Mouse (Mus musculus): ENCODE measurements around the gene Abca3. TPM values are rescaled to one million over a fixed set of nuclear protein-coding genes. Genes with fewer than 3 reads are reported as not detected.
A peak's percentile ranks its signal among the peaks of the same experiment; 100 is the strongest.

Gene Abca3
- polyA plus RNA-seq, 1 experiment from 2014 or later: 7.1 TPM

DNA sequence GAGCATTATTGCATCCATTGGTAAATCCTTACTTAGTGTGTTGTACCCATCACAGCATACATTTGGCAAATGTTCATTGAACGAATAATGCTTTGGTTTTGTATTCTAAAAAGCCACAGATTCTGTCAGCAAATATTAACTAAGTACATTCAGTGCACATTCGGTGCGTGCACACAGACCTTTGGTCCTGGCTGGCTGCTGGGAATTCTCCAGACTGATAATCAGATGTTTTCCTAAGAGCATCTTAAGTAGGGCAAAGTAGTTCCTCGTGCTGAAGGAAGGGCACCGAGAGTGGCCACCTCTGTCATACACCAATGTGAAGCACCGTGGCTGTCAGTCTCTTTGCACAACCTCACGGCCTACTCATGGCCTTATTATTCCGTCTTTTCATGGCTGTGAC, 7.3 kb downstream of the Abca3 start:
- Histone ChIP-seq H3K27me3 (replicated peaks; ENCODE audit: low read depth, poor library complexity, severe bottlenecking) (no peaks in the 10 kb centered on the region), H3K4me3 (no peak overlapping the region), H3K9me3 (no peaks in the 10 kb centered on the region), H3K4me1 (no peaks in the 10 kb centered on the region), H3K27ac (replicated peaks) (no peak overlapping the region), H3K36me3 (replicated peaks) (no peaks in the 10 kb centered on the region)
- 91% methylated on average over 8 of the region's 8 CpGs for WGBS
- no peak for DNase-seq (ENCODE audit: low spot score)

DNA sequence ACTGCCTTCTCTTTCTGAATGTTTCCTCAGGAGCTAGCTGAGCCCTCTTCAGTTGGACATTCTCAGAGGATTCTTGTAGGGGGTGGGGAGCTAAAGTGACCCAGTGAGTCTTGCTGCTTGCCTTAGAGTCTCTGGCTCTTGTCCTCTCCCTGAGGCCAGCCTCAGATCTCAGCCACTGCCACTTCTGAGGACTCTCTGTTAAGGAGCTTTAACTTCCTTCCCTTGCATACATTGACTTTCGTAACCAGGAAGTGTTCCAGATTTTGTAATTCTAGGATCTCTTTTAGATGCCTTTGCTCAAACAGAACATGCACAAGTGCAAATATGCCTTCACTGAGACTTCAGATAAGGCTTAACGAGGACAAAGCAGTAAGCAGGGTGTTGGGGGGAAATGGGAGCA, 8.2 kb downstream of the Abca3 start:
- H3K4me3 ChIP-seq: no peak overlapping the region
- H3K27me3 ChIP-seq (replicated peaks; ENCODE audit: low read depth, poor library complexity, severe bottlenecking): no peaks in the 10 kb centered on the region
- no peaks in the 10 kb centered on the region for H3K9me3 ChIP-seq
- WGBS: 72% methylated on average over 2 of the region's 2 CpGs
- no peak overlapping the region for H3K27ac ChIP-seq (replicated peaks)
- H3K4me1 ChIP-seq: no peaks in the 10 kb centered on the region
- DNase-seq (ENCODE audit: low spot score): no peak
- H3K36me3 ChIP-seq (replicated peaks): no peaks in the 10 kb centered on the region

DNA sequence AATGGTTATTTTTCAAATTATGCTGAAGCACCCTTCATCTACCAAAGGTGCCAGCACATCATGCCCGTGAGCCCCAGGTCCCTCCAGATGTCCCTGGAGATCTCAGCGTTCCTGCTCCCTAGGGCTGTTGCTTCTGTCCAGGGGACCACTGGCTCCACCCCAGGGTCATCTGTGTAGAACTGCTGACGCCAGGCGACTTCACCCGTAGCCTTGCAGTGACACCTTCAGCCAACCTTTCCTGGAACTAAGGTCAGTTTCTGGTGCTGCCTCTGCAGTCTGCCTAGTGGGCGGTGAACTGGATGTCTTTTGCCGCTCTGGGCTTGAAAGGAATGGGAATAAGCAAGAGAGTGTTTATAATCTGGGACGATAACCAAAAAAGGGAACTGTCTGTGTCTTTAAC, 9.1 kb downstream of the Abca3 start:
- no peaks in the 10 kb centered on the region for H3K27me3 ChIP-seq (replicated peaks; ENCODE audit: low read depth, poor library complexity, severe bottlenecking)
- H3K4me1 ChIP-seq: no peaks in the 10 kb centered on the region
- no peak for DNase-seq (ENCODE audit: low spot score)
- 82% methylated on average over 8 of the region's 8 CpGs for whole genome bisulfite sequencing
- no peaks in the 10 kb centered on the region for H3K36me3 ChIP-seq (replicated peaks)
- no peaks in the 10 kb centered on the region for H3K9me3 ChIP-seq
- no peak overlapping the region for H3K27ac ChIP-seq (replicated peaks)
- no peak overlapping the region for H3K4me3 ChIP-seq

DNA sequence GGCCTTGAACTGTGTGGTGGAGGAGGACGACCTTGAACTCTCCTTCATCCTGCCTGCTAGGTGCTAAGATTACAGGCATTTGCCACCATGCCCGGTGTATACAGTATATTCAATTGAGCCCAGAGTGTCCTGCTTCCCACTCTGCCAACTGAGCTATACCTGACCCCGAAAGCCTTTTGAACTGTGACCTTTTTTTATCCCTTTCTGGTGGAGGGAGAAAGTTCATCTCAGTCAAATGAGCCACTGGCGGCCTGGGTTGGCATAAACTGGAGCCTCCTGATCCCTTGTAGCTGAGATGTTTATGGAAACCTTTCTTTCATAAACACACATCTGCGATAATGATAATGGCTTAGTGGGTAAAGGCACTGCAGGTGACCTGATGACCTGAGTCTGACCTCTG, 9.5 kb downstream of the Abca3 start:
- DNase-seq (ENCODE audit: low spot score): no peak
- 87% methylated on average over 5 of the region's 5 CpGs for WGBS
- Histone ChIP-seq H3K4me1 (0 out of 2 replicates have a peak, but pooled peaks cover 3% of the 10 kb centered on the region), H3K36me3 (replicated peaks) (no peaks in the 10 kb centered on the region), H3K27me3 (replicated peaks; ENCODE audit: low read depth, poor library complexity, severe bottlenecking) (no peaks in the 10 kb centered on the region), H3K27ac (replicated peaks) (no peak overlapping the region), H3K9me3 (no peaks in the 10 kb centered on the region), H3K4me3 (no peak overlapping the region)

DNA sequence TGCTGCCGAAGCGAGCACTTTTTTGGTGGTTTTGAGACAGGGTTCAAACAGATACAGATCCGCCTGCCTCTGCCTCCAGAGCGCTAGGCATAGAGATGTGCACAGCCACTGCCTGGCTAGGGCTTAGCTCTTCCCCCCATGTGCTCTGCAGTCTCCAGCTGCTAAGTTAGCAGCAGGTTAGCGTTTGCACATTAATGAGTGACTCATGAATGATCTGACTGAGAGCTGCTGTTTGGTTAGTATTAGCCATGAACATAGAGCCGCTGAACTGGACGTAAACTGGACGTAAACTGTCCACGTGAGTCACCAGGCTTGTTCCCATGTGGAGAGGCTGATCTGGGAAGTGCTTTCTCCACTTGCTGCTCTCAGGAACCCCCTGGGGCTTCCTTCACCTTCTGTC, 10.8 kb downstream of the Abca3 start:
- no peak overlapping the region for H3K4me3 ChIP-seq
- H3K36me3 ChIP-seq (replicated peaks): peaks cover 8% of the 10 kb centered on the region; the same call in 1 of the 2 replicates
- DNase-seq (ENCODE audit: low spot score): no peak
- 79% methylated on average over 9 of the region's 9 CpGs for WGBS
- no peak overlapping the region for H3K27ac ChIP-seq (replicated peaks)
- H3K4me1 ChIP-seq: 0 out of 2 replicates have a peak, but pooled peaks cover 3% of the 10 kb centered on the region
- H3K27me3 ChIP-seq (replicated peaks; ENCODE audit: low read depth, poor library complexity, severe bottlenecking): no peaks in the 10 kb centered on the region
- no peaks in the 10 kb centered on the region for H3K9me3 ChIP-seq

DNA sequence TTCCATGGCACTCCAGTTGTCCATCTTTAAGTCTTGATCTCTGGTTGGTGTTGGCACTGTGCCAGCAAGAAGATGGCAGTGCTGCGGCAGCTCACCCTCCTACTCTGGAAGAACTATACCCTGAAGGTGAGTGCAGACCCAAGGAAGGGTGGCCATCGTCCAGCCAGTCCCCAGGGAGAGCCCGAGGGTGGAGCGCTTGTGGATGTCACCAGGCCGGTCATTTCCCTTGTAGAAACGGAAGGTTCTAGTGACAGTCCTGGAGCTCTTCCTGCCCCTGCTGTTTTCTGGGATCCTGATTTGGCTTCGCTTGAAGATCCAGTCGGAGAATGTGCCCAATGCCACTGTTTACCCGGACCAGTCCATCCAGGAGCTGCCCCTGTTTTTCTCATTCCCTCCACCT, 12.7 kb downstream of the Abca3 start:
- H3K27ac ChIP-seq (replicated peaks): no peak overlapping the region
- H3K36me3 ChIP-seq (replicated peaks): peaks cover 8% of the 10 kb centered on the region; the same call in 1 of the 2 replicates
- H3K4me1 ChIP-seq: 0 out of 2 replicates have a peak, but pooled peaks cover 3% of the 10 kb centered on the region
- 89% methylated on average over 9 of the region's 9 CpGs for WGBS
- DNase-seq (ENCODE audit: low spot score): no peak
- H3K27me3 ChIP-seq (replicated peaks; ENCODE audit: low read depth, poor library complexity, severe bottlenecking): no peaks in the 10 kb centered on the region
- no peak overlapping the region for H3K4me3 ChIP-seq
- no peaks in the 10 kb centered on the region for H3K9me3 ChIP-seq

DNA sequence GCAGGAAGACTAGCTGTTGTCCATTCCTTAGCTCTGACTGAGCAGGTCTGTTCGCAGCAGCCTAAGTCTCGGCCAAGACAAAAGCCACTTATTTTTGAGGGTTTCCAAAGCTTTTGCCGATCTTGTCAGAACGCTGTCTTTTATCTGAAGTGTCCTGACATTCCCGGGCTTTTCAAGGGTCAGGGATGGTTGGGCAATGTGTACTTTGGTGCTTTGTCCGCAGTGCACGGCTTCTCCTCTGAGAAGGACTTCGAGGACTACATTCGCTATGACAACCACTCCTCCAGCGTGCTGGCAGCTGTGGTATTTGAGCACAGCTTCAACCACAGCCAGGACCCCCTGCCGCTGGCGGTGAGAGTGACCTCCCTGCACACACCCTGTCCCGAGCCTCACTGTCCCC, 14.1 kb downstream of the Abca3 start:
- Histone ChIP-seq H3K4me1 (0 out of 2 replicates have a peak, but pooled peaks cover 3% of the 10 kb centered on the region), H3K27me3 (replicated peaks; ENCODE audit: low read depth, poor library complexity, severe bottlenecking) (no peaks in the 10 kb centered on the region), H3K27ac (replicated peaks) (no peak overlapping the region), H3K4me3 (no peak overlapping the region), H3K9me3 (no peaks in the 10 kb centered on the region), H3K36me3 (replicated peaks) (peaks cover 8% of the 10 kb centered on the region; the same call in 1 of the 2 replicates)
- WGBS: 56% methylated on average over 13 of the region's 13 CpGs
- no peak for DNase-seq (ENCODE audit: low spot score)

DNA sequence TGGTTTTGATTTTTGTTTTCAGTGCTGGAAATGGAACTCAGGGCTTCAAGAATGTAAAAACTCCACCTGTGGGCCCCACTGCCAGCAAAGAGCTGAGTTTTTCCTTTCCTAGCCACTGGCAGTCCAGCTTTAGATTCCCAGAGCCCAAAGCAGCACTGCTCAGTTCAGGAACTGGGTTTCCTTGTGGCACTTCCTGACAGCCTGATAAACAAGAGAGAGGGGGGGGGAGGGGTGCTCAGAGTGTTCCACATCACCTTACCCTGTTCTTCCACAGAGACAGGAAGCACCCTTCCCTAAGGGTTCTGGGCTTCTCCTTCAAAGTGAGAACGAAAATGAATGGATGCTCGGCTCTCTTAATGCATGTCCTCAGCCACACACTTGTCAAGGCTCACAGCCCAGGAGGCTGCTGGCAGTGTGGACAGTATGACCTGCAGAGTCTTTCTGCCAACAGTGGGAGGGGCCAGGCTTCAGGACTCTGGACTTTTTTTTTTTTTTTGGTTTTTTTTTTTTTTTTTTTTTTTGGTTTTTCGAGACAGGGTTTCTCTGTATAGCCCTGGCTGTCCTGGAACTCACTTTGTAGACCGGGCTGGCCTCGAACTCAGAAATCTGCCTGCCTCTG, 23.5 kb downstream of the Abca3 start:
- 67% methylated on average over 5 of the region's 5 CpGs for WGBS
- DNase-seq (ENCODE audit: low spot score): peak; percentile 21
- peaks cover 10% of the 10 kb centered on the region; the same call in 1 of the 2 replicates for H3K36me3 ChIP-seq (replicated peaks)

DNA sequence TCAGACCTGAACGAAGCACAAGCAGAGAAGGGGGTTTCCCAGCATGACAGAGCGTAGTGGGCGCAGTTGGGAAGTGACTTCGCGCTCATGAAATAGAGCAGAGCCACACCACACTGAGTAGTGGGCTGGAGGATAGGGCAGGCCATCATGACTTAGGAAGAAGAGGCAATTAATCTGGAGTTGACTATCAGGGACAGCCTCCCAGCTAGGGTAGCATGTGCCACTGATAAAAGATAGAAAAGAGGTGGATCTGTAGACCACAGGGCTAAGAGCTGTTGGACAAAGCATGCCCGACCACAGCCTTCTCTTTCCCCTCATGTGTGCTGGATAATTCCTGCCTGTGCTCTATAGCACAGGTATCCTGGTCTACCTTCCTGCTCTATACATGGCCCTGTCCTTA, 24.1 kb downstream of the Abca3 start:
- WGBS: 93% methylated on average over 6 of the region's 6 CpGs
- Histone ChIP-seq H3K4me1 (peaks cover 5% of the 10 kb centered on the region), H3K27ac (replicated peaks) (no peak overlapping the region)

More for the DNA sequence above, 23.5 kb downstream of the Abca3 start:
- no peaks in the 10 kb centered on the region for H3K27me3 ChIP-seq (replicated peaks; ENCODE audit: low read depth, poor library complexity, severe bottlenecking)
- peaks cover 5% of the 10 kb centered on the region for H3K4me1 ChIP-seq
- no peaks in the 10 kb centered on the region for H3K9me3 ChIP-seq
- no peak overlapping the region for H3K4me3 ChIP-seq
- no peak overlapping the region for H3K27ac ChIP-seq (replicated peaks)

DNA sequence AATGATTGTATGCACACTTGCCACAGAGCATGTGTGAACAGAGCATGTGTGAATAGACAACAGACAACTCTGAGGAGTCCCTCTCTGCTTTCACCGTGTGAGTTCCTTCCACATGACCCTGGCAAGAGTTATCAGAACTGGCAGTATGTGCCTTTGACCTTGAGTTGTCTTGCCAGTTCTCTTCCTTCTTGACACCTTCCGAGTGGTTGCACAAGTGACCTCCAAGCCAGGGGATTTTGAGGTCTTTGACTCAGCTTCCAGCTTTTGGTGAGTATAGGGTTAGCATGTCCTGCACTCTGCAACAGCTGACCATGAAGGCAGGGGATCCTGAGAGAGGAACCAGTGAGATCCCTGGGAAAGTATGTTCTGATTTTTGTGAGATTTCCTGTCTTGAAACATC, 26.7 kb downstream of the Abca3 start:
- H3K4me3 ChIP-seq: no peak overlapping the region
- no peak overlapping the region for H3K27ac ChIP-seq (replicated peaks)
- no peaks in the 10 kb centered on the region for H3K9me3 ChIP-seq
- peaks cover 10% of the 10 kb centered on the region for H3K36me3 ChIP-seq (replicated peaks)
- peaks cover 5% of the 10 kb centered on the region for H3K4me1 ChIP-seq
- H3K27me3 ChIP-seq (replicated peaks; ENCODE audit: low read depth, poor library complexity, severe bottlenecking): no peaks in the 10 kb centered on the region
- no peak for DNase-seq (ENCODE audit: low spot score)
- WGBS: 87% methylated on average over 2 of the region's 2 CpGs

More for the DNA sequence above, 24.1 kb downstream of the Abca3 start:
- Histone ChIP-seq H3K4me3 (no peak overlapping the region), H3K9me3 (no peaks in the 10 kb centered on the region), H3K36me3 (replicated peaks) (peaks cover 10% of the 10 kb centered on the region; the same call in 1 of the 2 replicates), H3K27me3 (replicated peaks; ENCODE audit: low read depth, poor library complexity, severe bottlenecking) (no peaks in the 10 kb centered on the region)
- no peak for DNase-seq (ENCODE audit: low spot score)

DNA sequence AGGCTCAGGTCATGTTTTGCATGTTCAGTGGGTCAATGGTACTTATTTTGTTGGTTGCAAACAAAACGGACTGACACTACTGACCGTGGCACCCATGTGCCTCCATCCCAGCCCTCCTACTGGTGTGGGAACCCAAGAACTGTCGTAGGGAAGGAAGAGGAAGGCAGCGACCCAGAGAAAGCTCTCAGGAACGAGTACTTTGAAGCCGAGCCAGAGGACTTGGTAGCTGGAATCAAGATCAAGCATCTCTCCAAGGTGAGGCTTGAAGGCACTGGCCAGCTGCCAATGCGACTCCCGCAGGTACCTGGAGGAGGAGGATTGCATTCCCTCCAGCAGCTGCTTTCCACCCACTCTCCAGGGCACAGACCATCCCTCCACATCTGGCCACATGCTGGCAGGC, 32.0 kb downstream of the Abca3 start:
- Histone ChIP-seq H3K4me1 (no peaks in the 10 kb centered on the region), H3K36me3 (replicated peaks) (peaks cover 26% of the 10 kb centered on the region), H3K27ac (replicated peaks) (no peak overlapping the region), H3K27me3 (replicated peaks; ENCODE audit: low read depth, poor library complexity, severe bottlenecking) (no peaks in the 10 kb centered on the region), H3K9me3 (no peaks in the 10 kb centered on the region), H3K4me3 (no peak overlapping the region)
- no peak for DNase-seq (ENCODE audit: low spot score)
- WGBS: 79% methylated on average over 8 of the region's 8 CpGs

DNA sequence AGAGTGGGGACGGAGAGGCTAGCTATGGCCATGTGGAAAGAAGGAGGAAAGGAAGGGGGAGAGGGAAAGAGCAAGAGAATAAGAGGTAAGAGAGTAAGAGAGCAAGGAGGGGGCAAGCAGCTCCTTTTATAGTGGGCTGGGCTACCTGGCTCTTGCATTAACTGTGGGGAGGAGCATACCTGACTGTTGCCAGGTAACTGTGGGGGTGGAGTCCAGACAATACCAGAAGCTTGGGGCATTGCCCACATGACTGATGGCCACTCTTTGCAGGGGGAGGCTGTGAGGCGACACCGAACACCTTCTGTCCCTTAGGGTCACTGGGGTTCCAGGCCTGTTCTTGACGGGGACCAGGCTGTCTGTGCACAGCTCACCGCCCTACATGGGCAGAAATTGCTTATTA, 37.0 kb downstream of the Abca3 start:
- Histone ChIP-seq H3K4me3 (no peak overlapping the region), H3K9me3 (no peaks in the 10 kb centered on the region), H3K36me3 (replicated peaks) (peaks cover 24% of the 10 kb centered on the region), H3K27me3 (replicated peaks; ENCODE audit: low read depth, poor library complexity, severe bottlenecking) (no peaks in the 10 kb centered on the region), H3K4me1 (no peaks in the 10 kb centered on the region), H3K27ac (replicated peaks) (no peak overlapping the region)
- no peak for DNase-seq (ENCODE audit: low spot score)
- WGBS: 82% methylated on average over 5 of the region's 5 CpGs

DNA sequence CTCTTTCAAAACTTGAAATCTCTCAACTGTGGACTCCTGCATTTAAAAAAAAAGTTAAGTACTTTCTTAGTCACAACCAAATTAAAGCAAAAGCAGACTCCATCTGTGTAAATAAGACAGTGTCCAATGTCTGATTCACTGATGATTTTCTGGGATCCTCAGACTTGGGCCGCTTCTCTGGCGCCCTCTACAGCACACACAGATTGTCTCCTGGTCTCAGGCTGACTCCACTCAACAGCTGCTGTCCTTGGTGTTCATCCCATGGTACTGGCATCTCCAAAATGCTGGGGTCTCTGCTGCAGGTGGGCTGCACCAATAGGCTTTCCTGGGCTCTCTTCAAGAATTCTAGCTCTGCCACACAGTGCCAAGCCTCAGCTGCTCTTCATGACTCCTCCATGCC, 38.1 kb downstream of the Abca3 start:
- H3K27me3 ChIP-seq (replicated peaks; ENCODE audit: low read depth, poor library complexity, severe bottlenecking): no peaks in the 10 kb centered on the region
- peaks cover 22% of the 10 kb centered on the region for H3K36me3 ChIP-seq (replicated peaks)
- 4% methylated on average over 2 of the region's 2 CpGs for WGBS
- no peaks in the 10 kb centered on the region for H3K9me3 ChIP-seq
- no peak overlapping the region for H3K27ac ChIP-seq (replicated peaks)
- H3K4me3 ChIP-seq: no peak overlapping the region
- no peaks in the 10 kb centered on the region for H3K4me1 ChIP-seq
- DNase-seq (ENCODE audit: low spot score): peak; percentile 62

All from embryonic facial prominence, embryonic 10.5 days (tissue).